Mouse (Mus musculus) intestine, embryonic 16.5 days (tissue): Measurements from ENCODE around the gene Nfix. TPM values are rescaled to one million over a fixed set of nuclear protein-coding genes. Genes with fewer than 3 reads are reported as not detected.

Source experiments
- ATAC-seq: fragments of 200-750 bp; cut with Nextera tagmentation; 2 replicates; pipeline ENCODE4 v1.8.0; 2017; ENCODE audit warnings: moderate TSS enrichment, moderate library complexity
- H3K27ac ChIP-seq: fragments of 300-500 bp; sonication (generic); 2 replicates; pipeline ENCODE4 v1.5.1; 2014; ENCODE audit warnings: mild to moderate bottlenecking, low read length
- H3K27me3 ChIP-seq: fragments of 300-500 bp; sonication (generic); replicated peaks from 2 replicates; pipeline ENCODE4 v1.6.1; 2014; ENCODE audit warnings: low read length, control low read depth, mixed read lengths; ENCODE audit not compliant: control insufficient read depth, insufficient read depth
- H3K36me3 ChIP-seq: fragments of 300-500 bp; sonication (generic); 2 replicates; pipeline ENCODE4 v1.6.1; 2014; ENCODE audit warnings: low read length, control low read depth; ENCODE audit not compliant: control insufficient read depth, insufficient read depth
- H3K4me1 ChIP-seq: fragments of 300-500 bp; sonication (generic); 2 replicates; pipeline ENCODE4 v1.6.1; 2014; ENCODE audit warnings: low read length, control low read depth, mixed read lengths; ENCODE audit not compliant: control insufficient read depth, insufficient read depth
- H3K4me2 ChIP-seq: fragments of 300-500 bp; sonication (generic); 2 replicates; pipeline ENCODE4 v1.6.1; 2014; ENCODE audit warnings: low read depth, low read length, control low read depth
- H3K4me3 ChIP-seq: fragments of 300-500 bp; sonication (generic); 2 replicates; pipeline ENCODE4 v1.5.1; 2014; ENCODE audit warnings: mild to moderate bottlenecking, low read length
- H3K9ac ChIP-seq: fragments of 300-500 bp; sonication (generic); 2 replicates; pipeline ENCODE4 v1.6.1; 2014; ENCODE audit warnings: low read depth, low read length
- H3K9me3 ChIP-seq: fragments of 300-500 bp; sonication (generic); 2 replicates; pipeline ENCODE4 v1.6.1; 2016; ENCODE audit warnings: low read length, control low read depth; ENCODE audit not compliant: control insufficient read depth
- WGBS: fragments of 180-500 bp; shearing (Covaris S2); extraction: QIAGEN DNeasy Blood & Tissue Kit; methylation state at CpG from one replicate; pipeline ENCODE4 v1.1.7; 2014; 5-methylcytosine and 5-hydroxymethylcytosine counted together
- polyA plus RNA-seq: library from polyadenylated mRNA; unstranded; fragments of >200 nt; fragmentation: Nextera tagmentation; extraction: Ambion mirVana; gene quantifications from 2 replicates; pipeline ENCODE4 v1.2.1, GENCODE M21; 2015

The Nfix gene
- polyA plus RNA-seq, 1 experiment from 2014 or later: 9.7 TPM

- Histone ChIP-seq H3K4me1 (peaks cover 9% of the 10 kb centered on the region), H3K27ac (no peak overlapping the region), H3K9me3 (no peaks in the 10 kb centered on the region), H3K9ac (no peak overlapping the region), H3K36me3 (no peaks in the 10 kb centered on the region), H3K27me3 (peaks cover 91% of the 10 kb centered on the region), H3K4me2 (no peak overlapping the region), H3K4me3 (no peak overlapping the region)
- no peak for ATAC-seq
- WGBS: 8% methylated on average over 33 of the region's 33 CpGs
Observed at GRCm38 (mm10) chr8:84783919-84784581, 16.1 kb downstream of the Nfix start.

DNA sequence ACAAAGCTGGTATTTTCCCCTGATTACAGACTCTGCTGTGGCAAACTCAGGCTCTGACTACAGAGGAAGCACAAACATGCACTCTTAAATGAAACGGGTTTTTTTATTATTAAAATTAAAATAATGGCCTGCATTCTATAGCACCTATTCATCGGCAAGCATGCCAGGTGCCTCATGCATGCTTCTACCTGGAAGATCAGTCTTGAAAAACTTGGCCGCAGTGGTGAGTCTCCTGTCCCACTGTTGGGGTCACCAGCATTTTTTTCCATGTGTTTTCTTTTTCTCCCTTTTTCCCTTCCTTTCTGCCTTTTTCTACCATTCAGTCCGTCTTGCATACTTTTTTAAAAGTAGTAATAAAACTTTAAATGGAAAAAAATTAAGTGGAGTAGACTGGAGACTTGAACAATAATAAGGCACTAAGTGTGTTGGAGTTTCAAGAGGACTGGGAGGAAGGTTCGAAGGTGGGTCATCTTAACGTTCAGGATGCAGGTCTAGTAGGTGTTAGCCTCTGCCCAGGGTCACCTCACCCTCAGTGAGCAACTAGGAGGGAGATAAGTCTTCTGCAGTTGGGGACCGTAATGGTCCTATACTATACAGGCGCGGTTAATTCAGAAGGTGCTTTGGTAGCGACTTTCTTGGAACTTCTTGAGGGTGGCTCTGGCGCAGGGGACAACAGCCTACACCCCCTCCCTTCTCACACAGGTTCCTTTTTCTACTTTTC, 16.8 kb downstream of the Nfix start:
- no peaks in the 10 kb centered on the region for H3K9me3 ChIP-seq
- 17% methylated on average over 11 of the region's 11 CpGs for WGBS
- no peak overlapping the region for H3K4me3 ChIP-seq
- no peak overlapping the region for H3K9ac ChIP-seq
- peaks cover 88% of the 10 kb centered on the region for H3K27me3 ChIP-seq
- no peak overlapping the region for H3K4me2 ChIP-seq
- no peaks in the 10 kb centered on the region for H3K36me3 ChIP-seq
- ATAC-seq: no peak
- H3K4me1 ChIP-seq: peaks cover 8% of the 10 kb centered on the region
- no peak overlapping the region for H3K27ac ChIP-seq

DNA sequence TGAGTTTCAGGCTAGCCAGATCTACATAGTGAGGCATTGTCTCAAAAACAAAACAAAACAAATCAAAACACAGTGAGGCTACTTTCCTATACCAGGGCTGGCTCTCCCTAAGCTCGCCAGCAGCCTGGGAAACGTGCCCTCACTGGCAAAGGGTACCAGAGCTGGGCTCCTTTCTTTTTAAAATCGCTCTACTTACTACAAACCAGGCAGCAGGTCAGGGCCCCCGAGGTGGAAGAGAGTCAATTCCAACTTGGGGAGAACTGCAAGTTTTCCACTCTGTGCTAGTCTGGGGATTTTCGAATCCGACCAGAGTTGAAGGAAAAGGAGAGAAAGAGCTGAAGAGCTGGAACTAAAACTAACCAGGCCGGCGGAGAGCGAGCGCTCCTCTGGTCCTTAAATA, 17.5 kb downstream of the Nfix start:
- Histone ChIP-seq H3K27me3 (peaks cover 88% of the 10 kb centered on the region), H3K27ac (no peak overlapping the region), H3K4me3 (no peak overlapping the region), H3K4me2 (no peak overlapping the region), H3K36me3 (no peaks in the 10 kb centered on the region), H3K9me3 (no peaks in the 10 kb centered on the region), H3K9ac (no peak overlapping the region), H3K4me1 (peaks cover 8% of the 10 kb centered on the region)
- no peak for ATAC-seq
- WGBS: 24% methylated on average over 10 of the region's 10 CpGs

DNA sequence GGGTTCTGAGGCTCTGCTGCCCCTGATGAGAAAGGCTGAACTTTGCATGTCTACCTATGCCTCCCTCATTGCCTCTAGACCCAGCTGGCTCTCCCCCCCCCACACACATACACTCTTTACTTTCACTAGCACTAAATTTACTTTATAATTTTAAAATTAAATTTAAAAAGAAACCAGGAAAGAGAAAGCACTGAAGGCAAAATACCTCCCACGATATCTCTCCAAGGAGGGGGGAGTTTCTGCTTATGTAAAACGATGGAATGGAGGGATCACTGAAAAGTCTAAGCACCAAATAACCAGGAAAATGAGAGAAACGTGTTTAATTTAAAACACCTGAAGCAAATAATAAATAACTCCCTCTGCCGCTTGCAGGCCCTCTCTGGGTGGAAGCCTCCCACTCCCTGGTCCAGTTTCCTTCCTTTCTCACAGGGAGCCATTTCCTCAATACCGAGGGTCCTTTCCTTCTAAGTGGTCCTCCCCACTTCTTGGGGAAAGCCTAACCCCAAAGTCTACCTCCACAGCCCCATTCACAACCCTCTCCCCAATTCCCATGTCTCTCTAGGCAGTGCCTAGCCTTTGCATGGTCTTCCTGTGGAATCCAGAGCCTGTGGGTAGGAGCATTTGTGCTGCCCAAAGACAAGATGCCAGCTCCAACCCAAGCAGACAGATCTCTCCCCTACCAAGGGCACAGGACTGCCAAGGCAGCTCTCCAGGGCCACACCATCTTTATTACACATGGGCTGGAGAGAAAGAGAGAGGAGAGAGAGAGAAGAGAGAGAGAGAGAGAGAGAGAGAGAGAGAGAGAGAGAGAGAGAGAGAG, 18.2 kb downstream of the Nfix start:
- peaks cover 88% of the 10 kb centered on the region for H3K27me3 ChIP-seq
- H3K4me2 ChIP-seq: no peak overlapping the region
- no peak for ATAC-seq
- H3K27ac ChIP-seq: no peak overlapping the region
- no peaks in the 10 kb centered on the region for H3K36me3 ChIP-seq
- H3K4me1 ChIP-seq: peaks cover 8% of the 10 kb centered on the region
- H3K9me3 ChIP-seq: no peaks in the 10 kb centered on the region
- no peak overlapping the region for H3K9ac ChIP-seq
- 20% methylated on average over 5 of the region's 5 CpGs for WGBS
- no peak overlapping the region for H3K4me3 ChIP-seq

- WGBS: 43% methylated on average over 6 of the region's 6 CpGs
- H3K27ac ChIP-seq: no peak overlapping the region
- H3K4me2 ChIP-seq: no peak overlapping the region
- H3K4me3 ChIP-seq: no peak overlapping the region
- H3K4me1 ChIP-seq: peaks cover 3% of the 10 kb centered on the region
- H3K9me3 ChIP-seq: no peaks in the 10 kb centered on the region
- H3K27me3 ChIP-seq: peaks cover 85% of the 10 kb centered on the region
- ATAC-seq: no peak
- H3K9ac ChIP-seq: no peak overlapping the region
- no peaks in the 10 kb centered on the region for H3K36me3 ChIP-seq
Observed at GRCm38 (mm10) chr8:84780949-84781680, 19.0 kb downstream of the Nfix start.

- Histone ChIP-seq H3K4me1 (peaks cover 7% of the 10 kb centered on the region), H3K36me3 (no peaks in the 10 kb centered on the region), H3K27me3 (peaks cover 83% of the 10 kb centered on the region), H3K27ac (no peak overlapping the region), H3K9ac (no peak overlapping the region), H3K4me3 (no peak overlapping the region), H3K4me2 (no peak overlapping the region), H3K9me3 (no peaks in the 10 kb centered on the region)
- no peak for ATAC-seq
- 28% methylated on average over 13 of the region's 13 CpGs for WGBS
Observed at GRCm38 (mm10) chr8:84780225-84780555, 20.0 kb downstream of the Nfix start.

DNA sequence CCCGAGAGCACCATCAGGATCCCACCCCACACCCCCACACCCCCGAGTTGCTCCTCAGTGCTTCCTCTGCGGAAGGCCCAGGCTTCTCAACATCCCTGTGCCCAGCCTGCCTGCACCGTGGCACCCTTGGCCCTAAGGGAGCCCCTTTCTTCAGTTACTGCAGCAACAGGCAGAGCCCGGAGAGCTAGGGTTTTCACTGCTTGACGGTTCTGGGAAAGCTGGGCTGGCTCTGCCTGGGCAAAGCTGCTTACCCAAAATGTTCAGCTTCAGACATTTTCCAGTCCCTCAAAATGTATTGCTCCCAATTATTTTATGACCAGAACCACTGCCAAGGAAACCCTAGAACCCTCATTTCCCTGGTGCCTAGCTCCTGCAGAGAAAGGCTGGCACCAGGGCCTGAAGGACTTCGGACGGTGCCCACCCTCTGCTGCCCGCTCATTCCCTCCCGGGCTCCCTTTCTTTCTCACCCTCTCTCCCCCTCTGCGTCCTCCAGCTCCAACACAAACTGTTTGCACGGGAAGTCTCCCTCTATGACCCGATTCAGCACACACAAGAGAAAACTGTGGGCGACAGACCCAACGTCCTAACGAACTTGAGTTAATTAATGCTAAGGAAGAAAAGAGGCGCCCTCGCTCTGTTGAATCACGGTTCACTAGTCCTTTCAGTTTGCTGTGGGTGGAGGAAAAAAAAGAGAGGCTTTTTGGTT, 20.5 kb downstream of the Nfix start:
- H3K9me3 ChIP-seq: no peaks in the 10 kb centered on the region
- peaks cover 78% of the 10 kb centered on the region for H3K27me3 ChIP-seq
- no peak for ATAC-seq
- H3K36me3 ChIP-seq: no peaks in the 10 kb centered on the region
- H3K9ac ChIP-seq: no peak overlapping the region
- H3K27ac ChIP-seq: no peak overlapping the region
- H3K4me3 ChIP-seq: no peak overlapping the region
- H3K4me2 ChIP-seq: no peak overlapping the region
- WGBS: 26% methylated on average over 19 of the region's 19 CpGs
- peaks cover 11% of the 10 kb centered on the region for H3K4me1 ChIP-seq

GRCm38 (mm10) chr8:84778638-84779380, 21.3 kb downstream of the Nfix start:
- Histone ChIP-seq H3K4me2 (no peak overlapping the region), H3K27ac (no peak overlapping the region), H3K36me3 (no peaks in the 10 kb centered on the region), H3K4me3 (no peak overlapping the region), H3K9me3 (no peaks in the 10 kb centered on the region), H3K4me1 (peaks cover 11% of the 10 kb centered on the region), H3K27me3 (peaks cover 69% of the 10 kb centered on the region), H3K9ac (no peak overlapping the region)
- WGBS: 21% methylated on average over 11 of the region's 11 CpGs
- ATAC-seq: no peak
